Comparison of ENCODE assay signal across 9 mouse cellular contexts in genomic region chr11:97742591-97742990, GRCm38 (mm10). TPM values are rescaled to one million over a fixed set of nuclear protein-coding genes. Genes with fewer than 3 reads are reported as not detected.
A peak's percentile ranks its signal among the peaks of the same experiment; 100 is the strongest.
DNase-seq lines count a peak whose midpoint lies in the region; ATAC-seq lines count a peak whose summit lies in the region.
"Had no signal": no experiment of that assay in that cellular context is flagged by ENCODE, and none has a peak within 500 bp of the region (broad histone marks: within the 10 kb centered on the region; RNA-seq: fewer than 3 reads in every experiment).

No protein-coding gene starts in this region.

- H3K36me3 ChIP-seq in heart, embryonic 11.5 days (ENCODE audit: control insufficient read depth, insufficient read depth, low read length), result peaks cover 5% of the 10 kb centered on the region
- peaks cover 16% of the 10 kb centered on the region for H3K36me3 ChIP-seq in forebrain, embryonic 12.5 days (replicated peaks)
- peaks cover 23% of the 10 kb centered on the region for H3K36me3 ChIP-seq in liver, embryonic 12.5 days

- no peak for ATAC-seq in heart, embryonic 11.5 days (replicated peaks; ENCODE audit: insufficient number of reproducible peaks, low FRiP score, low TSS enrichment)
- no peak for ATAC-seq in forebrain, embryonic 12.5 days (ENCODE audit: low FRiP score)
- ATAC-seq in liver, embryonic 12.5 days, result no peak

- no peak for DNase-seq in heart, adult 11 months
- DNase-seq in 416B (ENCODE audit: low read depth), result peak; percentile 51
- DNase-seq in T-cell, adult 2 months (ENCODE audit: low spot score), result no peak
- no peak for DNase-seq in urinary bladder, postnatal 10 days (ENCODE audit: low spot score)
- DNase-seq in layer of hippocampus, postnatal 14 days (ENCODE audit: low spot score in 2 of 2), result no peak

- 86% methylated on average over 9 of the region's 9 CpGs for WGBS in heart, embryonic 11.5 days (ENCODE audit: insufficient replicate concordance)
- WGBS in forebrain, embryonic 12.5 days, result 78% methylated on average over 9 of the region's 9 CpGs
- 69% methylated on average over 9 of the region's 9 CpGs for WGBS in liver, embryonic 12.5 days (ENCODE audit: insufficient replicate concordance)

- H3K9me3 ChIP-seq in heart, embryonic 11.5 days (replicated peaks; ENCODE audit: control insufficient read depth, low read length), result no peaks in the 10 kb centered on the region
- no peaks in the 10 kb centered on the region for H3K9me3 ChIP-seq in forebrain, embryonic 12.5 days
- 0 out of 2 replicates have a peak, but pooled peaks cover 2% of the 10 kb centered on the region for H3K9me3 ChIP-seq in liver, embryonic 12.5 days (replicated peaks)

- H3K4me2 ChIP-seq in heart, embryonic 11.5 days, result peak overlapping the region; percentile 92; the same call in 1 of the 2 replicates
- peak overlapping the region; percentile 78 for H3K4me2 ChIP-seq in forebrain, embryonic 12.5 days
- H3K4me2 ChIP-seq in liver, embryonic 12.5 days, result peak overlapping the region; percentile 93

- no peak overlapping the region for H3K9ac ChIP-seq in heart, embryonic 11.5 days (ENCODE audit: low read depth, low read length)
- peak overlapping the region; percentile 29; the same call in 1 of the 2 replicates for H3K9ac ChIP-seq in forebrain, embryonic 12.5 days
- peak overlapping the region; percentile 90; the same call in 1 of the 2 replicates for H3K9ac ChIP-seq in liver, embryonic 12.5 days

- H3K4me3 ChIP-seq in heart, embryonic 11.5 days (ENCODE audit: low read depth, low read length), result peak overlapping the region; percentile 74
- peak overlapping the region; percentile 72 for H3K4me3 ChIP-seq in forebrain, embryonic 12.5 days (replicated peaks)
- H3K4me3 ChIP-seq in liver, embryonic 12.5 days, result peak overlapping the region; percentile 85

- H3K27ac ChIP-seq in heart, embryonic 11.5 days (ENCODE audit: low read depth, low read length), result no peak overlapping the region
- H3K27ac ChIP-seq in forebrain, embryonic 12.5 days, result no peak overlapping the region
- H3K27ac ChIP-seq in liver, embryonic 12.5 days, result no peak overlapping the region

- no peaks in the 10 kb centered on the region for H3K27me3 ChIP-seq in heart, embryonic 11.5 days (ENCODE audit: control insufficient read depth, insufficient read depth, low read length)
- H3K27me3 ChIP-seq in forebrain, embryonic 12.5 days, result no peaks in the 10 kb centered on the region
- H3K27me3 ChIP-seq in liver, embryonic 12.5 days (replicated peaks), result no peaks in the 10 kb centered on the region

- H3K4me1 ChIP-seq in heart, embryonic 11.5 days (ENCODE audit: control insufficient read depth, insufficient read depth, low read length), result peaks cover 18% of the 10 kb centered on the region
- peaks cover 28% of the 10 kb centered on the region for H3K4me1 ChIP-seq in forebrain, embryonic 12.5 days
- H3K4me1 ChIP-seq in liver, embryonic 12.5 days, result peaks cover 52% of the 10 kb centered on the region

RNA-seq across cellular contexts. Expression of gene Pip4k2b, which starts 1.9 kb away (rescaled TPM):
- 0.70 and 1.2 TPM in 2 replicates for polyA plus RNA-seq in heart, embryonic 11.5 days (2014; fragmentation: Nextera tagmentation; extraction: Ambion mirVana)
- polyA plus RNA-seq in forebrain, embryonic 12.5 days (2016; fragmentation: Nextera tagmentation; extraction: Ambion mirVana), result 2.7 and 2.8 TPM in 2 replicates
- 0.92 and 1.1 TPM in 2 replicates for polyA plus RNA-seq in liver, embryonic 12.5 days (2016; fragmentation: Nextera tagmentation; extraction: Ambion mirVana)
- total RNA-seq in layer of hippocampus, postnatal 14 days (2021), result 100 to 1,000 TPM; 115 to 118 TPM

RNA-seq across cellular contexts. Expression of gene Cwc25, which starts 23.8 kb away (rescaled TPM):
- polyA plus RNA-seq in heart, embryonic 11.5 days (2014; fragmentation: Nextera tagmentation; extraction: Ambion mirVana), result 9.2 and 9.9 TPM in 2 replicates
- 21.5 and 22.4 TPM in 2 replicates for polyA plus RNA-seq in forebrain, embryonic 12.5 days (2016; fragmentation: Nextera tagmentation; extraction: Ambion mirVana)
- 10.7 and 10.9 TPM in 2 replicates for polyA plus RNA-seq in liver, embryonic 12.5 days (2016; fragmentation: Nextera tagmentation; extraction: Ambion mirVana)
- 10 to 100 TPM; 21.3 to 21.4 TPM for total RNA-seq in layer of hippocampus, postnatal 14 days (2021)

RNA-seq across cellular contexts. Expression of gene 1700001P01Rik, which starts 33.1 kb away (rescaled TPM):
- 0.38 TPM in 1 of 2 replicates, not detected in the other for polyA plus RNA-seq in heart, embryonic 11.5 days (2014; fragmentation: Nextera tagmentation; extraction: Ambion mirVana)
- polyA plus RNA-seq in forebrain, embryonic 12.5 days (2016; fragmentation: Nextera tagmentation; extraction: Ambion mirVana), result 0.55 and 1.0 TPM in 2 replicates
- not detected in 2 replicates for polyA plus RNA-seq in liver, embryonic 12.5 days (2016; fragmentation: Nextera tagmentation; extraction: Ambion mirVana)
- 1 to 10 TPM in 1 of 2 experiments, under 1 TPM in 1; 0.58 to 2.0 TPM for total RNA-seq in layer of hippocampus, postnatal 14 days (2021)
- total RNA-seq: gastrocnemius, adult 8-10 months had no signal

RNA-seq across cellular contexts. Expression of gene Psmb3, which starts 39.4 kb away (rescaled TPM):
- polyA plus RNA-seq in heart, embryonic 11.5 days (2014; fragmentation: Nextera tagmentation; extraction: Ambion mirVana), result 416 and 447 TPM in 2 replicates
- polyA plus RNA-seq in forebrain, embryonic 12.5 days (2016; fragmentation: Nextera tagmentation; extraction: Ambion mirVana), result 457 TPM in 2 replicates
- 364 and 370 TPM in 2 replicates for polyA plus RNA-seq in liver, embryonic 12.5 days (2016; fragmentation: Nextera tagmentation; extraction: Ambion mirVana)
- 100 to 1,000 TPM; 140 to 149 TPM for total RNA-seq in layer of hippocampus, postnatal 14 days (2021)

RNA-seq across cellular contexts. Expression of gene Rpl23, which starts 39.6 kb away (rescaled TPM):
- 461 and 517 TPM in 2 replicates for polyA plus RNA-seq in heart, embryonic 11.5 days (2014; fragmentation: Nextera tagmentation; extraction: Ambion mirVana)
- 392 and 426 TPM in 2 replicates for polyA plus RNA-seq in forebrain, embryonic 12.5 days (2016; fragmentation: Nextera tagmentation; extraction: Ambion mirVana)
- polyA plus RNA-seq in liver, embryonic 12.5 days (2016; fragmentation: Nextera tagmentation; extraction: Ambion mirVana), result 462 and 473 TPM in 2 replicates
- total RNA-seq in layer of hippocampus, postnatal 14 days (2021), result 100 to 1,000 TPM; 372 to 419 TPM
